15 mouse cellular contexts compared by ENCODE assay signal in genomic region chr6:143327788-143328187, GRCm38 (mm10).
DNase-seq lines count a peak whose midpoint lies in the region; ATAC-seq and TF ChIP-seq lines count a peak whose summit lies in the region.
"Had no signal": no experiment of that assay in that cellular context is flagged by ENCODE, and none has a peak within 500 bp of the region (broad histone marks: within the 10 kb centered on the region; RNA-seq: fewer than 3 reads in every experiment).

No protein-coding gene starts in this region.

- DNase-seq in CD4-positive, CD25-positive, alpha-beta regulatory T cell, adult 2 months (ENCODE audit: low read depth, low spot score), result peak; percentile 41
- no peak for DNase-seq in layer of hippocampus, adult 2 months (ENCODE audit: low spot score in 2 of 2)
- no peak for DNase-seq in layer of hippocampus, postnatal 36 days
- peak; percentile 20 for DNase-seq in thymus, postnatal 25 days
- no peak for DNase-seq in thymus, postnatal 36 days
- DNase-seq in thymus, postnatal 4 days, result peak; percentile 37
- no peak for DNase-seq in gastrocnemius, postnatal 25 days
- DNase-seq: cerebellum, postnatal 14 days; left cerebral cortex, postnatal 4 days had no signal

- TF ChIP-seq CTCF in layer of hippocampus, adult 2 months (conservative IDR thresholded peaks at IDR 0.05), result peak; percentile 51

- no peak for ATAC-seq in CD4-positive, CD25-positive, alpha-beta regulatory T cell, adult 4 months
- ATAC-seq: forebrain, embryonic 14.5 days; inflammation-experienced regulatory T-cells, adult 6 months had no signal

- no peak overlapping the region for H3K4me3 ChIP-seq in layer of hippocampus, adult 2 months
- H3K4me3 ChIP-seq: embryonic facial prominence, embryonic 13.5 days; myocyte had no signal

- H3K27ac ChIP-seq in layer of hippocampus, adult 2 months, result no peak overlapping the region
- H3K27ac ChIP-seq: embryonic facial prominence, embryonic 13.5 days; macrophage had no signal

Comparison
In these comparisons a context has a peak if more than half of its experiments do, and no peak if none do; other contexts are left out.
1. DNase-seq: peak in CD4-positive, CD25-positive, alpha-beta regulatory T cell, adult 2 months (single experiment), thymus, postnatal 25 days (single experiment) and thymus, postnatal 4 days (single experiment); none in layer of hippocampus, adult 2 months (0 of 2), layer of hippocampus, postnatal 36 days (0 of 2), thymus, postnatal 36 days (0 of 2) and gastrocnemius, postnatal 25 days (single experiment).